ENCODE assay signal across 33 mouse cellular contexts in the genomic region with DNA sequence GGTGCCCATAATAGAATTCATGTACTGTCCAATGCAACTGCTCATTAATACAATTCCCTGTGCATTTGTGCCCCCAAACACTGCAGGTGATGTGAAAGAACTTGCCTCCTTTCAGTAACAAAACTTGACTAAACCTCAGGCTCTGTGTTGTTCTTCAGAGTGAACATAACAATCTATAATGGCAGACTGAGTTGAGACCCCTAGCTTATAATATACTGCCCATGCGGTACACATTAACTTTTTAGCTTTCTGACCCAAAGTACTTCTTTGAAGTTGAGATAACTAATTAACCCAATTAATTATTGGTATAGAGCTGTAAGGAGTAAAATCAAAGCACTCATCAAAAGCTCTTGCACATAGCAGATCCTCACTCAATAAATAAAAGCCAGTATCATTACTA.
"Had no signal": no experiment of that assay in that cellular context is flagged by ENCODE, and none has a peak within 500 bp of the region (broad histone marks: within the 10 kb centered on the region; RNA-seq: fewer than 3 reads in every experiment).

No protein-coding gene starts in this region.

- H3K27me3 ChIP-seq: heart, embryonic 12.5 days; heart, embryonic 13.5 days; heart, embryonic 15.5 days; hindbrain, embryonic 12.5 days; hindbrain, embryonic 13.5 days; hindbrain, embryonic 15.5 days; intestine, embryonic 15.5 days had no signal

- H3K4me1 ChIP-seq: hindbrain, embryonic 10.5 days; hindbrain, embryonic 12.5 days; hindbrain, embryonic 13.5 days; hindbrain, embryonic 15.5 days; intestine, embryonic 15.5 days had no signal

- DNase-seq: heart, postnatal 10 days; heart, postnatal 14 days; heart, postnatal 36 days; heart, postnatal 4 days; kidney, adult 18-20 months; kidney, adult 8-10 months; kidney, adult 9 months; kidney, postnatal 10 days; kidney, postnatal 14 days; kidney, postnatal 25 days; kidney, postnatal 36 days; kidney, postnatal 4 days; layer of hippocampus, adult 9-11 months; layer of hippocampus, postnatal 36 days had no signal

- H3K4me3 ChIP-seq: heart, embryonic 10.5 days; heart, embryonic 12.5 days; heart, embryonic 13.5 days; heart, embryonic 15.5 days; hindbrain, embryonic 10.5 days; hindbrain, embryonic 12.5 days; hindbrain, embryonic 13.5 days; hindbrain, embryonic 15.5 days; intestine, embryonic 15.5 days; layer of hippocampus, adult 2 months; left cerebral cortex, adult 2 months had no signal

- ATAC-seq: hindbrain, embryonic 16.5 days; hindbrain, postnatal 0 days; inflammation-experienced regulatory T-cells, adult 6 months; intestine, embryonic 15.5 days; intestine, embryonic 16.5 days; intestine, postnatal 0 days had no signal

- H3K36me3 ChIP-seq: heart, embryonic 10.5 days; heart, embryonic 12.5 days; heart, embryonic 13.5 days; heart, embryonic 15.5 days; hindbrain, embryonic 10.5 days; hindbrain, embryonic 12.5 days; hindbrain, embryonic 13.5 days; hindbrain, embryonic 15.5 days; intestine, embryonic 15.5 days had no signal

- H3K4me2 ChIP-seq: heart, embryonic 11.5 days; heart, embryonic 12.5 days; heart, embryonic 13.5 days; heart, embryonic 15.5 days; hindbrain, embryonic 12.5 days; hindbrain, embryonic 13.5 days; hindbrain, embryonic 14.5 days; hindbrain, embryonic 15.5 days; intestine, embryonic 15.5 days had no signal

- H3K9ac ChIP-seq: heart, embryonic 12.5 days; heart, embryonic 13.5 days; heart, embryonic 15.5 days; hindbrain, embryonic 12.5 days; hindbrain, embryonic 13.5 days; hindbrain, embryonic 14.5 days; hindbrain, embryonic 15.5 days; intestine, embryonic 15.5 days had no signal

- H3K9me3 ChIP-seq: heart, embryonic 10.5 days; heart, embryonic 12.5 days; heart, embryonic 13.5 days; heart, embryonic 15.5 days; hindbrain, embryonic 10.5 days; hindbrain, embryonic 12.5 days; hindbrain, embryonic 13.5 days; hindbrain, embryonic 15.5 days; intestine, embryonic 15.5 days had no signal

- H3K27ac ChIP-seq: heart, embryonic 10.5 days; heart, embryonic 13.5 days; heart, embryonic 15.5 days; hindbrain, embryonic 10.5 days; hindbrain, embryonic 12.5 days; hindbrain, embryonic 13.5 days; hindbrain, embryonic 14.5 days; hindbrain, embryonic 15.5 days; hindbrain, postnatal 0 days; intestine, embryonic 15.5 days; kidney, postnatal 0 days; layer of hippocampus, adult 2 months; left cerebral cortex, adult 2 months had no signal
